ENCODE assay signal across 8 mouse cellular contexts in the genomic region with DNA sequence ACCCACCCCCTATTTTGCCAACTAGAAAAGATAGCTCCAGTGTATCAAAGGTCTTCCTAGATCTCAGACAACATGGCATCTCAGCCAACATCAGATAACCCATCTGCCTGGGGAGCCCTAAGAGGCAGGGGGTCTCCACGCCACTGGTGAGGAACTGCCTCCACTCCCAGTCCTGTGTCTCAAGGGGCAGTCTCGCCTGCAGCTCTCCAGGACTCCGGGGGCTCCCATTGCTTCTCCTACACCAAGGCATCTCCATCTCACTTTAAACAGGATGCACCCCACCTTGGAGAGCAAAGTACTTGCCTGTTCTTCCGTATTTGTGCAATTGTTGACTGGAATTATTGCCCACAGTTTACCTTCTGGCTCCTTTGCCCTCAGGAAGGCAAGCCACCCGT. TPM values are rescaled to one million over a fixed set of nuclear protein-coding genes. Genes with fewer than 3 reads are reported as not detected.
DNase-seq lines count a peak whose midpoint lies in the region; ATAC-seq and TF ChIP-seq lines count a peak whose summit lies in the region.

No protein-coding gene starts in this region.

- intact Hi-C loops in heart, postnatal 25 days (cut with DNase I), result loop anchor here (5.0 kb wide), 1 partner anchor 41 kb away; a partner anchor contains a TSS

- H3K27ac ChIP-seq in heart, embryonic 14.5 days (replicated peaks in 1 of 2; ENCODE audit: control insufficient read depth in 1 of 2, insufficient read depth in 1 of 2, low read depth in 2 of 2, low read length in 2 of 2), result peak overlapping the region; percentile 75 to 85
- H3K27ac ChIP-seq in testis, adult 2 months (ENCODE audit: control insufficient read depth, insufficient read depth, low read depth, low read length), result peak overlapping the region; percentile 49
- H3K27ac ChIP-seq in limb, embryonic 14.5 days (replicated peaks; ENCODE audit: low read depth, low read length), result peak overlapping the region; percentile 70

- 35% methylated on average over 5 of the region's 5 CpGs for WGBS in heart, embryonic 14.5 days
- 59% methylated on average over 5 of the region's 5 CpGs for WGBS in limb, embryonic 14.5 days

- H3K4me1 ChIP-seq in heart, embryonic 14.5 days (ENCODE audit: control insufficient read depth in 2 of 2, insufficient read depth in 2 of 2, low read length in 2 of 2), result peaks cover 30 to 47% of the 10 kb centered on the region in 2 experiments
- peaks cover 13% of the 10 kb centered on the region for H3K4me1 ChIP-seq in testis, adult 2 months (ENCODE audit: control insufficient read depth, insufficient read depth, low read length)
- H3K4me1 ChIP-seq in limb, embryonic 14.5 days (ENCODE audit: control insufficient read depth, insufficient read depth, low read length), result peaks cover 25% of the 10 kb centered on the region

- ATAC-seq in heart, embryonic 14.5 days (ENCODE audit: insufficient number of reproducible peaks, insufficient read depth, low FRiP score, low read depth), result no peak
- ATAC-seq in limb, embryonic 14.5 days (ENCODE audit: low FRiP score, low read depth), result no peak

- no peak for TF ChIP-seq POLR2A in testis, adult 2 months (IDR thresholded peaks at IDR 0.05; ENCODE audit: control insufficient read depth, low read depth, low read length)
- TF ChIP-seq POLR2A in limb, embryonic 14.5 days (IDR thresholded peaks at IDR 0.05; ENCODE audit: borderline replicate concordance, extremely low read depth, insufficient read depth, insufficient read length), result no peak

- peaks cover 31% of the 10 kb centered on the region for H3K36me3 ChIP-seq in heart, embryonic 14.5 days (ENCODE audit: control insufficient read depth, insufficient read depth, low read length)
- no peaks in the 10 kb centered on the region for H3K36me3 ChIP-seq in testis, adult 2 months (ENCODE audit: control insufficient read depth, insufficient read depth, low read length)
- peaks cover 16% of the 10 kb centered on the region for H3K36me3 ChIP-seq in limb, embryonic 14.5 days (ENCODE audit: control insufficient read depth, insufficient read depth, low read length)

- 0 out of 2 replicates have a peak overlapping the region, but pooled peaks have one; percentile 52 for H3K9ac ChIP-seq in heart, embryonic 14.5 days (ENCODE audit: low read length)
- no peak overlapping the region for H3K9ac ChIP-seq in limb, embryonic 14.5 days (ENCODE audit: low read depth, low read length, severe bottlenecking)

- H3K27me3 ChIP-seq in heart, embryonic 14.5 days (ENCODE audit: control insufficient read depth, insufficient read depth, low read length), result no peaks in the 10 kb centered on the region
- no peaks in the 10 kb centered on the region for H3K27me3 ChIP-seq in testis, adult 2 months (ENCODE audit: control insufficient read depth, insufficient read depth, low read length)
- no peaks in the 10 kb centered on the region for H3K27me3 ChIP-seq in limb, embryonic 14.5 days (ENCODE audit: control insufficient read depth, insufficient read depth, low read length)

- no peak overlapping the region for H3K4me2 ChIP-seq in heart, embryonic 14.5 days (ENCODE audit: low read length)
- H3K4me2 ChIP-seq in limb, embryonic 14.5 days (replicated peaks; ENCODE audit: low read depth, low read length, severe bottlenecking), result no peak overlapping the region

- DNase-seq in heart, postnatal 25 days (ENCODE audit: low spot score), result no peak
- no peak for DNase-seq in testis, postnatal 10 days (ENCODE audit: low spot score)
- no peak for DNase-seq in limb, embryonic 14.5 days (ENCODE audit: low spot score)
- no peak for DNase-seq in adrenal gland, postnatal 10 days
- DNase-seq in thymus, postnatal 25 days, result no peak
- no peak for DNase-seq in cerebellum, adult 9-10 months

- no peaks in the 10 kb centered on the region for H3K9me3 ChIP-seq in heart, embryonic 14.5 days (ENCODE audit: control insufficient read depth, low read length)
- H3K9me3 ChIP-seq in limb, embryonic 14.5 days (ENCODE audit: control insufficient read depth, low read length), result no peaks in the 10 kb centered on the region

- H3K4me3 ChIP-seq in heart, embryonic 14.5 days (ENCODE audit: control insufficient read depth in 1 of 2, insufficient read depth in 1 of 2, low read depth in 1 of 2, low read length in 2 of 2), result no peak overlapping the region
- H3K4me3 ChIP-seq in testis, adult 2 months (ENCODE audit: control insufficient read depth, low read depth, low read length), result no peak overlapping the region
- H3K4me3 ChIP-seq in limb, embryonic 14.5 days (replicated peaks; ENCODE audit: low read length), result no peak overlapping the region

- TF ChIP-seq CTCF in testis, adult 2 months (IDR thresholded peaks at IDR 0.05; ENCODE audit: control insufficient read depth, insufficient read depth, insufficient replicate concordance, low read depth, low read length), result no peak

RNA-seq across cellular contexts. Expression of a gene that starts 40.8 kb away (rescaled TPM):
- polyA plus RNA-seq in heart, embryonic 14.5 days (2014; fragmentation: Nextera tagmentation; extraction: Ambion mirVana), result 2.4 and 2.6 TPM in 2 replicates
- total RNA-seq in heart, postnatal 25 days (2021), result 1 to 10 TPM in 1 of 2 experiments, under 1 TPM in 1; 0.92 to 1.8 TPM
- 1.4 and 1.5 TPM in 2 replicates for polyA plus RNA-seq in testis, adult 2 months (2012; rRNA removed)
- polyA plus RNA-seq in limb, embryonic 14.5 days (2012; rRNA removed), result 2.9 and 4.2 TPM in 2 replicates
- polyA plus RNA-seq in limb, embryonic 14.5 days (2014; fragmentation: Nextera tagmentation; extraction: Ambion mirVana), result 3.1 and 3.2 TPM in 2 replicates
- total RNA-seq in adrenal gland, postnatal 10 days (2021), result 1 to 10 TPM; 2.5 to 4.4 TPM
